Mouse (Mus musculus) testis, postnatal 14 days (tissue): ENCODE measurements around the gene Itga5.

Experiments used
- DNase-seq: peaks from one replicate; pipeline ENCODE4 v3.0.0; 2021; ENCODE audit warnings: low spot score

Gene Itga5

DNA sequence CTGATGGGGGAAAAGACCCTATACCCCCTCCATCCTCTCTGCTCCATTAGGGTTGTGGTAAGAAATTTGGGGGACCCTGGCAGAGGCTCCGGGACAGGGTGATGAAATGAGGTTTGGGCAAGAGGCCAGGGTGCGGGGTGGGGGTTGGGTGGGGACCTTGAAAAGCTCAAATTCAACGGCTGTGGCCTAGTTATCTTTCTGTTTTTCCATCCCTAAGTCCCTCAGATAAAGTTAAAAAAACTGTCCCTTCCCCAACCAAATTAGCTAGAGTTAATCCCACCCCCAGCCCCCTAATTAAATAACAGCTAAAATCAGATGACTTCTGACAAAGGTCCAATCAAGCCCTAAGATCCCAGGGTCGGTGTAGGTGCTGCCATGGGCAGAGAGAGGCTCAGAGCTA, 1.8 kb downstream of the Itga5 start:
- DNase-seq = no peak

DNA sequence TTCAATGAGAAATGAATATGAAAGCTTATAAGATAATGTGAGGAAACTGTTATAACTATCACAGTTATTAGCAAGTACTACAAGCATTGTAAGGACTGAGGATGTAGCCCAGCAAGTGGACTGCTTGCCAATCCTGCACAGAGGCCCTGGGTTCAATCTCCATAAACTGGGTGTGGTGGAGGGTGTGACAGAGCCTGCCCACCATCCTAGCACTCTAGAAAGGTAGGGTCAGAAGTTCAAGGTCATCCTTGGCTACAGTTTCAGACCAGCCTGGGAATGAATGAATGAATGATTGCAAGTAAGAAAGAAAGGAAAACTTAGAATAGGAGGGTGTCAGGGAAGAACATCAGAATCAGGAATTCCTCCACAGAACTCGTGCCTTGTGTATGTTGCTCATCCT, 2.8 kb downstream of the Itga5 start:
- DNase-seq = no peak

DNA sequence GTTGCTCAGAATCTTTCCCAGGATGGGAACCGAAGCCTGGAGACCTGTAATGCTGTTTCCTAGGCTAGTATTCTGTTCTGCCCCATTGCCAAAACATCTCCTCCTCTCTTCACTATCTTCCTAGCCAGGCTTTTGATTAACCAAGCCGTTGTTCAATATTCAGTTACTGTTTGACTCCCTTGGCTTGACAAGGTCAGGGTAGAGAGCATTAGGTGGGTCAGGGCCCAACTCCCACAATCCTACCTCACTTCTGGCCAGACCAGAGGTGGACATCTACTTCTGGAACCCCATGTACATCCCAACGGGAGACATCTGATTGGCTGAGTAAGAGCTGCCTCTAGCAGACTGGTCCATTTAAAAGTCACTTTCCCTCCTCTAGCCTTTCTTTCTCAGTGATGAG, 3.6 kb downstream of the Itga5 start:
- DNase-seq = no peak

DNA sequence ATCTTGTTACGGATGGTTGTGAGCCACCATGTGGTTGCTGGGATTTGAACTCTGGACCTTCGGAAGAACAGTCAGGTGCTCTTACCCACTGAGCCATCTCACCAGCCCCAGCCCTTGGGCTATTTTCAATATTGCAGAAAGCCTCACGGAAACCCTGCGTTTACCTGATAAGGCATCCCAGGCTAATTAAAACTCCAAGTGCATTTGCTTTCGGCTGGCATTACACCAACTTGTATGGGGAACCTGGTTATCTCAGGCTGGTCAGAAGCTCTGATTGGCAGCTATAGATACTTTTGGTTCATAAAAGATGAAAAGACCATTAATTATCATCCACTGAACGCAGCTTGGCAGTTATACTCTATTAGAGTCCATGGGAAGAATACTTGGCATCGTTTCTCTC, 4.2 kb downstream of the Itga5 start:
- DNase-seq = no peak

DNA sequence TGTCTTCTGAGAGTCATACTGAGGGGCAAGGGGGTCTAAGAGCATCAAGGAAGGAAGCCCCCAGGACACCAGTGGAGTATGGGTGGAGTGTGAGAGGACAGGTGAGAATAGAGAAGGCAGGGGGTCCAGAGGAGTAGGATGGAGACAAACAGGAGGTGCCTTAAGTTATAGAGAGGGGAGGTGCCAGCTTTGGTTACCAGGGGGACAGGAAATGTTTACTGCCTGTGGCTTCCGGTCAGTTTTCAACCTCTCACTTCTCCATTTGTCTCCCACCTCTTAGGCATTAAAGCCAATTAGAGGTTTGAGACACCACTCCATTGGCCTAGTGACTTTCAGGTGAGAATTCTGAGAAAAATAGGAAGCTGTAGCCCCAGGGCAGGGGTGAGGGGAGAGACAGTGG, 5.3 kb downstream of the Itga5 start:
- no peak for DNase-seq

DNA sequence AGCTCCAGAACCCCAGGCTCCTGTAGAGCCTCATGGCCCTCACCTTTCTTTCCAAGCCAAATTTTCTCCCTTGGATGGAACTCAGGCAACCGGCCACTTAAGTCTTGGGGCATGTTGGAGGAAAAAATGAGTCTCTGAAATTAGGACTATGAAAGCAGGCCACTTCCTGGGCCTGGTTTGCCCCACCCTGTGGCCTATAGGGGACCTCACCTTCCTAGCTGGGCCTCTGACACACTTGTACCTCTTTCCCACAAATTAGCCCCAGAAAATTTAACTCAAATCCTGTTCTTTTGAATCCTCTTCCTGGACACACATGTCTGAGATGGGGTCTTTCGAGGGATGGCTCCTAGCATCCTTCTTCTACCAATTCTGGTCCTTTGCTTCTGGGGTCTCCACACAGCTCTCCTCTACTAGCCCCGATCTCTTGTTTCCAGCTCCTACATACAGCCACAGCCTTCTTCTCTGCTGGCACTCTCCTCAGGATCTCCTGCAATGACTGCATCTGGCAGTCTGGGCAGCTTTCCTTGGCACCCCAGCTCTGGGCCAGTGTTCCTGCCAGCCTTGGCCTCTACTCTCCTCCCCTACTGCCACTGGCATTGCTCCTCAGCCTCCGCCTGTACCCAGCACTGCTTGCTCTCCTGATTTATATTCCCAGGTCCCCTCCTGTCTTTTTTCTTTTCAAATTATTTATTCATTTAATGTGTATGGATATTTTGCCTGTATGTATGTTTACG, 6.5 kb downstream of the Itga5 start:
- DNase-seq = no peak

DNA sequence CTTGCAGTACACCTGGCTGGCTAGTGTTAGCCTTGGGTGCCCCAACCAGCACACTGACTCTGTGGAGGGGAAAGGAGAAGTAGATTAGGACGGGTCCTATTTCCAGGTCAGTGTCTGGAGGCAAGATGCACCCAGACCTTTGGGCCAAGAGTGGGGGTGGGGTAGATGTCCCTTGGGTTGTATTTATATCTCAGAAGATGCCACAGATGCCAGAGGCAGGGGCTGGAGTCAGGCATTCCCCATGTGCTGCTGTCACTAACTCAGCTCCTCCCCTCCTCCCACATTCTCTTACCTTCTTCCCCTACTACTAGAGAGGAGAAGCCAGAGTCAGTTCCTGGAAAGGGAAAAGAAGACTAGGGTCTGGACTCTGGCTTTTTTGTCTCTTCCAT, 7.4 kb downstream of the Itga5 start:
- DNase-seq = no peak

DNA sequence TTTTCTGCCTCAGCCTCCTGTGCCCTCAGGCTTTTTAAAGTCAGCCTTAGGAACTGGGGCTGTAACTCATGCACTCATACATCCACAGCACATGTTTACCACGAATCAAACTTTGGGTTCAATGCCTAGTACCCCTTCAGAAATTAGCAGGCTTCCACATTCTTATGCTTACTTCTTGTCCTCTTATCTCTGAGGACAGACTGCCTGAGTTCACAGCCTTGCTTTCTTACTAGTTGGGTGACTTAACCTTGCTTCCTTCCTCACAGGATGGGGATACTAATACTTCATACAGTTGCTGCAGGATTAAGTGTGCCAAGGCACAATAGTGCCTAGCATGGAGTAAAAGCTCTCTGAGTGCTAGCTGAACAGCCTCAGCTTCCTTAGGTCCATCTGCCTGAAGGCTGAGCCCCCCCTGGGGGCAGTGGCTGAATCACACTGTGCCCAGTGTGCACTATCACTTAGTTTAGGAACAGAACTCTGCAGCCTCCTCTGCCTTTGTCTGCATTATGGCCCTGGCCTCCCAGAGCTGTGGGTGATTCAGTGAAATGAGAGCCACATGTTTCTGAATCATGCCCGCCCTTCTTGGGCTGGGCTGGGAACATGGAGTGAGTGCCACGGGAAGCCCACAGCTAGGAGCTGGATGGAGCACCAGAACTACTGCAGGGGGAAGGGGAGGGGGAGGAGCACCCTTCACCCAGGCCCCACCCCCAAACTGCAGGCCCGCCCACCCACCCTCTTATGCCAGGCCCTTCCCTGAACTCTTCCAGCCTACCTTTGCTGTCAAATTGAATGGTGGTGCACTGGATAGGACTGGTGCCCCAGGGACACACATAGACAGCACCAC, 8.1 kb downstream of the Itga5 start:
- no peak for DNase-seq

DNA sequence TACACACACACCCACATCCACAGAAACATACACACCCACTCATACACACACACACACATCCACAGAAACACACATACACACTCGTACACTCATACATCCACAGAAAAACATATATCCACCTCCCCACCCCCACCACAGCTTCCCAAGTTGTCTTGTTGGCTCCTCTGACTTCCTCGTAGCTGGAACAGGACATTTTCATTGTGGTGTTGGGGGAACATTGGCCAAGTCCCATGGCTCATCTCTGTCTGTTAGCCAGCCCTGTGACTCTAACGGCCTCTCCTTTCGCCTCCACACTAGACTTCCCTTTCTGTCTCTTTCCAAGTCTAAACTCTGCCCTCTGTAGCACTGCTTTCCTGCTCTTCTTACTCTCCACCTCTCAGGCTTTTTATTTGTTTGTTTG, 8.7 kb downstream of the Itga5 start:
- DNase-seq = no peak

DNA sequence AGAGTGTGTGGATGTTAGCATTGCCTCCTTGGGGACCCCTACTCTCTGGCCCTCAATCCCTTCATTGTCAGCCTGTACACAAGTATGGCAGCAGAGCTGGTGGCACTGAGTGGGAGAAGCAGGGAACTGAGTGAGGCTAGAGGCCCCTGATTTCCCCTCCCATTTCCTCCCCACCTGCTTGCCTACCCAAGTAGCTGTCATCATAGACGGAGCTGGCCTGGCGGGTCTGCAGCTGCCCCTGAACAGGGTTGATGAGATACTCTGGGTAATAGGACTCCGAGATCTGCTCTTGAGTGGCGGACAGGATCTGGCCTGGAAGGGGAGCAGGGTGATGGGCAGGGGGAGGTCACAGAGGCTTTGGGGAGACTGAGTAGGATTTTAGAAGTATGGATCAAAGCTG, 10.4 kb downstream of the Itga5 start:
- no peak for DNase-seq

DNA sequence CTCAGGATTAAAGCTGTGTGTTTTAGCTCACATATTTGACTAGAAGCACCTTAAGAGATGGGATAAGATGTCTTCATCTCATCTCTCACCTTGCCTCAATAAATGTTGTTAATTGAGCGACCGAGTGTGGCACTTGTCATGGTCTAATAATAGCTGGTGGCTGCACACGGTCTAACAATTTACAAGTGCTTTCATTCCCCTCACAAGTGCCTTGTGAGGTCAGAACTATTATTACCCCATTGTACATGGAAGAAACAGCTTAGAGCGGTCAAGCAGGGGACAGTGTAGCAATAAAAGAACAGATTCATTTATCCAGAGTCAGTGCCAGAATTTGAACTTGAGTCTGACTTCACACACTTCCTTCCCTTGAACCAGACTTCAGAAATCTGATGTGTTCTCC, 11.1 kb downstream of the Itga5 start:
- DNase-seq = no peak

DNA sequence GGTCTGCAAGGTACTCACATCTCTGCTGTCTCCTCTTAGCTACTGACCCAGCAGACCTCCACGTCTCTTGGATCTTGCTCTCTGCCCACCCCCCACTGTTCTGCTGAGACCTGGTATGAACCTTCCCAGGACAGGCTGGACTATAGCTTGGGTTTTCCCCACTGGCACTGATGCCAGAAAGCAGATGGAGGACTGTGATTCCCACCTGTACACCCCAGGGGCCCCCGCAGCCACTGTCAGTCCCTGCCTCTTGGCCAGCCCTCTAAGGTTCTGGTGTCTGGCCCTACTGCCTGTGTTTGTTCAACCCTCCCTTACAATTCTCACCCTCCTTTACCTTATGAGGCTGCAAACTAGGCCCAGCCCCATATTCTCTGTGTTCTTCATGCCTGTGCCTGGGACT, 11.9 kb downstream of the Itga5 start:
- no peak for DNase-seq

DNA sequence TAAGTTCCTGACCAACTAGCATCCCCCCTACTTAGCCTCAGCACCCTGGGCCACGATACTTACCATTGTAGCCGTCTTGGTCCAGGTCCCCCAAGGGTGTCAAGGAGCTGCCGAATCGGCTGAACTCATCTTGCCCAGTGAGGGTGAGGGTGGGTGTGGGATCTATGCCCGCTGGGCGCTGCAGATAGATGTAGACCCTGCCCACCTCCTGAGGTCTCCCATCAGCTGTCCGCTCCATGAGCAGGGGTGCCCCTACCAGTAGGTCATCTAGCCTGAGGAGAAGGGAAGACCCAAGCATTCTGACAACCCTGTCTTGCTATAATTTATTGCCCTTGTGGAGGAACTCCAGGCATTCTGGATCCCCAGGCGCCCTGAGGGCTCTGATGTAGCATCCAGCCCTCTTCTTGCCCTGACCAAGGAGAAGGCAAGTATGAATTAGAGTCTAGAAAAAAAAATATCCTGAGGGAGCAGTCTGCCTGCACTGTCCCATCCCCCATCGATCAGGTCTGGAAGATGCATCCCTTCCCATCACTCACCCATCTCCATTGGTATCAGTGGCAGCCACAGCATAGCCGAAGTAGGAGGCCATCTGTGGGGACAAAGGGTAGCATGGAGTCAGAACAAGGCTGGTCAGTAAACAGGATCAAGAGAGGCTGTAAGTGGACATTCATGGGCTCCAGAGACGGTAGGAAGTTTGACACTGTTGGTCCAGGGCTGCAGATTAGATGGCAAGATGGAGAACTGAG, 12.9 kb downstream of the Itga5 start:
- no peak for DNase-seq

DNA sequence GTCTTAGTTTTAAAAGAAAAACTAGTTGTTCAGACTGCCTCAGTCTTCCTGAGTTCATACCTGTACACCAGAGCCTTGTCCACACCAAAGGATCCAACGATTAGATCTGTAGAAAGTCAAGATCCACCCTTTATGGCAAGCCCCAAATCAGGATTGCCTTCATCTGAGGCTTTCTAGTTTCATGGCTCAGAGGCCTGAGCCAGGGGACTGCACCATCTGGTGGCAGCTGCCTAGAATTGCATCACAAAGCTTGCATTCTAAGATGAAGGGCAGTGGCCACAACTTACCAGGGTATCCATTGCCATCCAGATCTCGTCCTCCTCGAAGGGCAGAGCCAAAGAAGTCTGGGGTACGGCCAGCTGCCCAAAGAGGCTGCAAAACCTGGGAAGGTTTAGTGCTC, 13.7 kb downstream of the Itga5 start:
- no peak for DNase-seq

DNA sequence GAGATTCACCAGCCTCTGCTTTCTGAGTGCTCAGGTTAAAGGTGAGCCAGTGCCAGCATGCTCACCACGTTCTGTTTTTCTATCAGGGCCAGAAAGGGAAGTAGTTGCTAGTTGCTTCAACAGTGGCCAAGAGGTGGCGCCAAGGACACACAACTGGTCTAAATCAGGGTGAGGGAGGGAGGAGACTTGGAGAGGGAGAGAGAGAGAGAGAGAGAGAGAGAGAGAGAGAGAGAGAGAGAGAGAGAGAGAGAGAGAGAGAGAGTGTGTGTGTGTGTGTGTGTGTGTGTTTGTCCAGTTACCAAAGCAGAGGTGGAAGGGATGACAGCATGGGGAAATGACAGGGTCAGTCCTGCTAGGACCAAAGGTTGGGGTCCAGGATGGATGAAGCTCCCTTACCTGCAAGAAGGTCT, 19.3 kb downstream of the Itga5 start:
- DNase-seq = no peak

DNA sequence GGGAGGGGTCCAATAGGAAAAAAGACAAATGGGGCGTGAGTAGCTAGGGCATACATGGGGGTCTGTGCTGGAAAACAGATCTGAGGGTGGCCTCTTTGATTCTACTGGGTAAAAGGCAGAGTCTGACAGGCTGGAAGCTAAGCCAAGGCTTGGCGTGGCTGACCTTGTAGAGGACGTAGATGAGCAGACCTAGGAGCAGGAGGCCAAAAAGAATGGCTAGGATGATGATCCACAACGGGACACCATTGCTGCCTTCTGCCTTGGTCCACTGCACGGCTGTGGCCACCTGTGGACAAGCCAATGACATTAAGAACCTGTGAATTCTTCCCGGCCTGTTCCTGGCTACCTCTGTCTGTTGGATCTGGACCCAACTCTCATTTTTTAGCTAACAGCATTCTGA, 20.8 kb downstream of the Itga5 start:
- no peak for DNase-seq

DNA sequence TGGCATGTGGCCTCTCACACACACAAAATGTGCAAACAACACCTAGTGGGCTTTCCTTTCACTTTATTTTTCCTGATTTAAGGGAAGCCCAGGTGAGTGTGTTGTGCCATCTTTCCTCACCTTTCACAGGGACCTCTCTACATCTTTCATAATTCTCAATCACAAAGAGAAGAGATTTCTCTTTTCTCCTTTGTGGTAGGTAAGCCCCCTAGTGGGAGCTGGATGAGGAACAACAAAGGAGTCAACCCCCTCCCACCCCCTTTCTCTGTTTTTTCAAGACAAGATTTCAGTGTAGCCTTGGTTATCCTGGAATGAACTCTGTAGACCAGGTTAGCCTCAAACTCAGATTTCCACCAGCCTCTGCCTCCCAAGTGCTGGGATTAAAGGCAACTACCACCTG, 23.0 kb downstream of the Itga5 start:
- DNase-seq = no peak

DNA sequence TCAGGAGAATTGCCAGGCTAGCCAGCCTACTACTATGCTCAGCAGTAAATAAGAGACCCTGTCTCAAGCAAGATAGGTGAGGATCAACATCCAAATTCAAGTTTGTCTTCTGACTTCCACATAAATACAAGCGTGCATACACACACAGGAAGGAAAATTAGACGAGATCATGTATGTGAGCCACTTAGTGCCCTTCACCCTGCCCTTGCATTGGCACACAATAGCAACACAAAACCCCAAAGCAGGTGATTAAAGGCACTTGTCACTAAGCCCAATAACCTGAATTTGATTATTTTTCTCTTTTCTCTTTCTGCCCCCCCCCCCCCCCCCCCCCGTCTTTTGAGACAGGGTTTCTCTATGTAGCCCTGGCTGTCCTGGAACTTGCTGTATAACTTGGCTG, 23.6 kb downstream of the Itga5 start:
- no peak for DNase-seq

DNA sequence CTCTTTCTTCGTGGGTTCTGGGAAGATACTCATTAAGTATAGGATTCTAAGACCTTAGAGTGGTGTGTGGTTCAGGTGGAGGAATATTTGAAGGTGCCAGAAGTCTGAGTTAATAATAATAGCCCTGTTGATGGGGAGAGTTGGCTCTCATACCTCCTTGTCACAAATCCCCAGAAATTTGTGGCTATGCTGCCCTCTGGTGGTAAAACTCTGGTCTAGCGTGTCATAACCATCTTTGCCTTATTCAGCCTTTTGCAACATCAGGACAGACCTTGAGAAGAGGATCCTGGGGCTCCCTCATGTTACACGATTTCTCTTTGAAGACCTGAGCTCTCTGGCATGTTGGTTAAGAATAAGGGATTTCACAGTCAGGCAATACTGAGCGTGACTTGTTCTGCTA, 24.1 kb downstream of the Itga5 start:
- peak; percentile 56 for DNase-seq

DNA sequence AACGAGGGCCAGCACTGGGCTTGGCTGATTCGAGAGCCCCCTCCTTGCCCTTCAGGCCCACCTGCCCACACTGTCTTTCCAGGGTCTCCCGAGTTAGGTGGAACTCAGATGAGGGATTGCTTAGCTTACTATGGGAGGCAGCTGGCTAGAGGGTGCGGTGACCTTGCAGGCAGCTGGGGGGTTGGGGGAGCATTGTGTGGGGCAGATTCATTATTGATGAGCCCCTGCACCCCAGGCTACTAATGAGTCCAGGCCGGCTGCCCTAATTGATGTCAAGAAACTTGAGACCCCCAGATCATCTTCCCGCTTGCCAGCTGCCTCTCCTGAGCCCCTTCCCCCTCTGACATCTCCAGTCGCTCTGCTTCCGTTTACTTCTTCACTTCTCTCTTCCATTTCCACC, 25.0 kb downstream of the Itga5 start:
- no peak for DNase-seq

DNA sequence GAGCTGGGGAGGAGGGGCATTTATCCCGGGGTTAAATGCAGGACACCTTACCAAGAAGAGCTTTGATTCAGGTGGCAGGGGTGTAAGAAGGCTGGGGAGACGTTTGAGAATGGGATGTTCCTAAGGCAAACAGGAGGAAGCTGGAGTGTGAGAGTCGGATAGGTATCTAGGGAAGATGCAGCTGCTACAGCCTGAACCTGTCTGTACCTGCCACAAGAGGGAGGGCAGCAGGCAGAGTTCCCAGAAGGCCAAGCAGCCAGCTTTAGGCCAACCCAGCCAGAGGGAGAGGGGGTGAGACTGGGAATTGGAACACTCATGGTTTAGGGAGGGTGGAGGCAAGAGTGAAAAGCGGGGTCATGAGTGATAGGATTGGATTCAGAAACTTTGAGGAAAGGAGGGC, 25.8 kb downstream of the Itga5 start:
- DNase-seq = no peak

DNA sequence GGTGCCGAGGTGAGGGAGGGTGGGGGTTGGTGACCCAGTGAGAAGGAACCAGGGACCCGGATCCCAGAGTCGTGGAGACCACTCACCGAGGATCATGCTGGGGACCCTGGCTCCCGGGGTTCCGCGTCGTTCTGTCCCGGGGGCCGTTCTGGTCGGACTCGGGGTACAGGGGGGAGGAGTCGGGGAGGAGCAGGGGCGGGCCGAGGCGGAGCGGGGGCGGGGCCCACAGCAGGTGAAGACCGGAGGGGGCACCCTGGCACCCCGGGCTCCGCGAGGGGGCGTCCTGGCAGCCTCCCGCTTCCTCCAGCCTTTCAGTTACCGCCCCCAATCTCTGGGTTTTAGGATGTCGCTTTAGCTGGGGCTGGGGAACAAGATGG, 26.6 kb downstream of the Itga5 start, which contains the start of gene Zfp385a:
Gene Zfp385a, minus strand, starts transcription at position 133 of the 377 bp plus-strand sequence.
- DNase-seq = peak; percentile 31
